Mouse (Mus musculus) adrenal gland, postnatal 4 days (tissue): ENCODE data around the gene Tex29. TPM values are rescaled to one million over a fixed set of nuclear protein-coding genes. Genes with fewer than 3 reads are reported as not detected.

Experiments
- DNase-seq, 2 experiments: peaks; one replicate each; pipeline ENCODE4 v3.0.0; 2021 to 2022; ENCODE audit warnings: low spot score in 2 of 2, mixed read lengths in 2 of 2
- long read RNA-seq, 2 experiments: library from polyadenylated mRNA; stranded (forward); transcript quantifications; one replicate each; pipeline ENCODE4 v2.0.0; 2021
- total RNA-seq, 2 experiments: library from RNA; stranded (reverse); gene quantifications; 2 replicates each; pipeline ENCODE4 v1.2.3; 2021

Tex29 gene
- not detected for total RNA-seq
- long read RNA-seq, experiment 1 = 0 reads
- long read RNA-seq, experiment 2 = 0 reads

GRCm38 (mm10) chr8:11840174-11840573 lies at the start of gene Tex29:
TSS of gene Tex29 (plus strand) at chr8:11840474.
- no peak for DNase-seq

- DNase-seq = no peak
Observed at GRCm38 (mm10) chr8:11794956-11795355, 45.3 kb upstream of the Tex29 start.

DNA sequence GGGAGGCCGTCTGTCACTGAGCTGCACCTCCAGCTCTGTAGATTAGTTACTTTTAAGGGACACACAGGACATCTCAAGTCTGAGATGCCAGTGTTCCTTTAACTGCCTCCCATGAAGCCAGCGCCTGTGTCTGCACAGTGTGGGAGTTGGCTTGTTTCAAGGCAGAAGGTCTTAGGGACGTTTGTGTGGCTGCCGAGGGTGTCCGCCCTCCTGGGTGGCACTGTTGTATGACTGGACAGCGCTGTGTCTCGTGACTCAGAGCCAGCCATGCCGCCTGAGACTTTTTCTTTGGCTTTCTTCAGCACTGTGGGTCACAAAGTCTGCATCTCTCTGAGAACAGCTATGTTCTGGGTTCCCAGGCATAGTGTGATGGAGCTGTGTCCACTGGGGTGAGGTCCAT lies 43.1 kb upstream of the Tex29 start:
- DNase-seq = no peak

- no peak for DNase-seq
Observed at GRCm38 (mm10) chr8:11797729-11798479, 42.4 kb upstream of the Tex29 start.

- DNase-seq = no peak
Observed at GRCm38 (mm10) chr8:11798480-11798867, 41.8 kb upstream of the Tex29 start.

GRCm38 (mm10) chr8:11799098-11799497 lies 41.2 kb upstream of the Tex29 start:
- no peak for DNase-seq

DNA sequence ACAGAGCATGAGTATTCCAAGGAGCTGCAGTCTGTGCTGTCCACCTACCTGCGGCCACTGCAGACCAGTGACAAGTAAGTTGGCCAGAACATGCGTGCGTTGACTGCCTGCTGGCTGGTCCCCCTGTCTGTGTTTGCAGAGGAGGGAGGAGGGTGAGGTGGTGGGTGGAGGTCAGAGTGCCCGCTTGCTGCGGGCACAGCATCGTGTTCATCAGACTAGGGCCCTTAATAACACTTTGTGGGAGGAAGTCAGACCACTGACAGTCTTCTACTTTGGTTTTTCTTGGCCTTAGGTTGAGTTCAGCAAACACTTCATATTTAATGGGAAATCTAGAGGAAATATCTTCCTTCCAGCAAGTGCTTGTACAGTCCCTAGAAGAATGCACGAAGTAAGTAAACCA lies 39.8 kb upstream of the Tex29 start:
- no peak for DNase-seq

GRCm38 (mm10) chr8:11801571-11801970 lies 38.7 kb upstream of the Tex29 start:
- DNase-seq = no peak

DNA sequence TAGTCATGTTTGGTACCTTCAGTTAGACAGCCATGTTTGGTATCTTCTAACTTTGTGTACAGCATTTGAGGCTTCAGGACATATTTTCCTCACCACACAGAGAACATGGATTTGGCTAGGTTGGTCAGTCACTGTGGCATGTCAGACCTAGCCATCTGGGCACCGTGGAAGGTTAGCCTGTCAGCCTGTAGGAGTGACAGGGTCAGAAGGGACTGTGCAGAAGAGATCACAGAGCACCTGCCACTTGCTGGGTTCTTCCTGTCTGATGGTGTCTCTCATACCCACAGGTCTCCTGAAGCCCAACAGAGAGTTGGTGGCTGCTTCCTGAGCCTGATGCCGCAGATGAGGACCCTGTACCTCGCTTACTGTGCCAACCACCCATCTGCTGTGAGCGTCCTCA lies 35.4 kb upstream of the Tex29 start:
- no peak for DNase-seq

DNA sequence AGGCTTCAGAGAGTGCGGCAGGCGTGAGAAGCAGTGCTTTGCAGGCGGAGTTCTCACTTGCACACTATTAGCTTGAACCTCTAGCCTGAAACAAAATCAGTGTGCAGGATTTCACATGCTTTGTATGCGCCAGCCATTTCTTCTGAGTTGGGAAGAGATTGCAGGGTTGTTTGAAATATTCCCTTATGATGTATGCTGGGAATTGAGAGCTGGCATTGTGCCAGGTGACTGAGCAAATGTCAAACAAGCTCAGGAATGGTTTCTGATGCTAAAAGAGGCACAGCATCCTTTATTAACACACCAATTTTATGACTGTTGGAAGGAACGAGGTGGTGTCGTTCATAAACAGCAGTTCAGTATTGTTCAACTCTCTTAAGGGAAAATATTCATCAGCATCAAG lies 34.0 kb upstream of the Tex29 start:
- DNase-seq = no peak

DNA sequence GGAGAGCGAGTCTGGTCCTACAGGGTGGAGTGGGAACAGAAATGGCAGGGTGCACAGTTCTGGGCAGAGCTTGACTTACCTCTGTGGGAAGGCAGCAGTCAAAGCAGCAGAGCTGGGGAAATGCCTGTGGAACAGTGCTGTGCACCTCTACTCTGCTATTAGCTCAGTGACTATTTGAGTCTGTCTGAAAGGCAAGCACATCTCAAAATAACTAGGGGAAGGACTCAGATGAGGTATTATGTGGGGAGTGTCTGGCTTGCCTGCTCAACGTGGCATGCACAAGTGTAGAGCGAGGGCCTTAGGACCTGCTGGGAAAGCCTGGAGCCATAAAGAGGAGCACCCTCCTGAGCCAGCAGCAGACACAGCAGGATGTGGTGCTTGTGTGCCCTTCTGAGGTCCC lies 32.9 kb upstream of the Tex29 start:
- DNase-seq = no peak

GRCm38 (mm10) chr8:11808047-11808446 lies 32.2 kb upstream of the Tex29 start:
- no peak for DNase-seq

DNA sequence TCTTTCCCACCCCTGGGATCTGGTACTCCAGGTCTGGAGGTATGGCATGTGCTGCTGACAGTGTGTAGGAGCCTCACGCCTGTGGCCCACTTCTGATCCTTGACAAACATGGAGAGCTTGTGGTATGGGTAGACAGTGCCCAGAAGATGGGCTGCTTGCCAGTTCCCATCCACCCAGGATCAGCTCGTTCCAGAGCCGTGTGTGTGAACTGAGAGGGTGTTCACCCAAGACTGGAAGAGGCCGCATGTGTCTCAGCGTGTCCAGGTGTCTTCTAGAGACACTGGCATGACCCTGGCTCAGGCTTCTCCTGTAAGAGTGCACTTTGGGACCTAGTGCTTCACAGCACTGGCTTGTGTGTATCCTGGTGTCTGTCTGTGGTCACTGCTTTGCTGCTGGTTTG lies 29.8 kb upstream of the Tex29 start:
- DNase-seq = no peak

DNA sequence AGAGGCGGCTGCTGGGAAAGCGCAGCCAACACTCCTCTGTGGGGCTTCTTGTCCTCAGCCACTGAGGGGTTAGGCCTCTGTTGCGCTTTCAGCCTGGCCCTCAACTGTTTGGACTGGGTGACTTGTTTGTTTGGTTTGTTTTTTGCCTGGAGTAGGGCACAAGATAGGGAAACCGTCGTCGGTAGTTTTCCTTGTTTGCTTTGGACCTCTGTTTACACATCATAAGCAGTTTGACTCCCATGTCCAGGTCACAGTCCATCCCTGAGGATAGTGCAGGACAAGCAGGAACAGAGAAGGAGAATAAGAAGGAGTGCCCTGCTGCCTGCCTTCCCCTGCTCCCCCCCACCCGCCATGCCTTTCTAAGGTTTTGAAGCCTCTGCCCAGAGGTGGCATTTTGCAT lies 26.5 kb upstream of the Tex29 start:
- DNase-seq = no peak

DNA sequence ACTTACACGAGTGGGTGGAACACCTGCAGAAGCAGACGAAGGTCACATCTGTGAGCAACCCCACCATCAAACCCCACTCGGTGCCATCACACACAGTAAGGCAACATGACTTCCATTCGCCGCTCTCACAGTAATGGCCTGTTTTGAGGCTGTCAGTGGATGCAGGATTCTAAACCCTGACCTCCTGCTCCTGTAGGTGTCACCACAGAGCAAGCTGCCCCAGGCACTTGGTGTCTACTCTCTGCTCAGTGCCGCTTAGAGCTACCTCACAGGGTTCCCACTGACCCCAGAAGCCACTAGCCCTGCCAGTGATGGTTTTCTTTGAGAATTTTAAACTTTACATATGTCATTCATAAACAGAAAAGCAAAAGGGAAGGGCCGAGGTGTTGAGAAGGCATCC lies 25.1 kb upstream of the Tex29 start:
- DNase-seq = no peak

GRCm38 (mm10) chr8:11820136-11820535 lies 20.1 kb upstream of the Tex29 start:
- no peak for DNase-seq

DNA sequence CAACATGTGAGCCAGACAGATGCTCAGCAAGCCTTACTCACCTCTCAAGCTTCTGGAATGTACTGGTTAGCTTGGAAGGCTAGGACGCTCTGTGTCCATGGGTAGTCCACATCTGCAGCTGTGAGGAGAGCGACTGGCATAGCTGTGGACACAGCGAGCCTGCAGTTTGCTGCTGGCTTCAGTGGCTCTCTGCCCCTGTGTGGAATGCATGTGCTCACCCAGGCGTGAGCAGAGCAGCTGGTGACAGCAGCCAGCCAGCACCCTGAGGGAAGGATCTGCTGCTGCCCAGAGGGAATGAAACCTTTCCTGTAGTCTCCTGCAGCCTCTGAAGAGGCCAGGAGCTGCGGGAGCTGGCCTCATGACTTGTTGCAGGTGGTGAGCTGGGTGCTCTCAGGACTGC lies 19.7 kb upstream of the Tex29 start:
- no peak for DNase-seq

- no peak for DNase-seq
Observed at GRCm38 (mm10) chr8:11821451-11822206, 18.6 kb upstream of the Tex29 start.

DNA sequence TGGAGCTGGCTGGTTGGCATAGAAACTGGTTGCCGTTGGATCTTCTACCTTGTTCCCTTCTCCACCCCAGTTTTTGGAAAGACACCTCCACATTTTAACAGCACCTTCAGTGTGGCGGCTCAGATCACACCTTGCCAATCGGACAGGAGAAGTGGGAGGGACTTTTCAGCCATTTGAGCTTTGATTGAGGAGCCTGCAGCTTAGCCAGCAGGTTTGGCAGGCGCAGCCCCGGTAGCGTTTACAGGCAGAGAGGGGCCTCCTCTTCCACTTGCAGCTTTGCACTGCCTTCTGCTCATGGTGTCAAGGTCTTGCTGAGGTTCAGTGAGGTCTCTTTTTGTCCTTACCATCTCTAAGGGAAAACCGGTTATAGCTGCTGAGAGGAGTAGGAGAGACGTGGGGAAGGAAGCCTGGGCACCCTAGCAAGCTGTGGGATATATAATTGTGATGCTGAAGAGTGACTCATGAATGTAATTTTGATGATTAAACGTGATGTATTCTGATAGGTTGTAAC lies 17.7 kb upstream of the Tex29 start:
- DNase-seq = no peak

- no peak for DNase-seq
Observed at GRCm38 (mm10) chr8:11825756-11826155, 14.5 kb upstream of the Tex29 start.

GRCm38 (mm10) chr8:11827312-11827711 lies 13.0 kb upstream of the Tex29 start:
- no peak for DNase-seq

DNA sequence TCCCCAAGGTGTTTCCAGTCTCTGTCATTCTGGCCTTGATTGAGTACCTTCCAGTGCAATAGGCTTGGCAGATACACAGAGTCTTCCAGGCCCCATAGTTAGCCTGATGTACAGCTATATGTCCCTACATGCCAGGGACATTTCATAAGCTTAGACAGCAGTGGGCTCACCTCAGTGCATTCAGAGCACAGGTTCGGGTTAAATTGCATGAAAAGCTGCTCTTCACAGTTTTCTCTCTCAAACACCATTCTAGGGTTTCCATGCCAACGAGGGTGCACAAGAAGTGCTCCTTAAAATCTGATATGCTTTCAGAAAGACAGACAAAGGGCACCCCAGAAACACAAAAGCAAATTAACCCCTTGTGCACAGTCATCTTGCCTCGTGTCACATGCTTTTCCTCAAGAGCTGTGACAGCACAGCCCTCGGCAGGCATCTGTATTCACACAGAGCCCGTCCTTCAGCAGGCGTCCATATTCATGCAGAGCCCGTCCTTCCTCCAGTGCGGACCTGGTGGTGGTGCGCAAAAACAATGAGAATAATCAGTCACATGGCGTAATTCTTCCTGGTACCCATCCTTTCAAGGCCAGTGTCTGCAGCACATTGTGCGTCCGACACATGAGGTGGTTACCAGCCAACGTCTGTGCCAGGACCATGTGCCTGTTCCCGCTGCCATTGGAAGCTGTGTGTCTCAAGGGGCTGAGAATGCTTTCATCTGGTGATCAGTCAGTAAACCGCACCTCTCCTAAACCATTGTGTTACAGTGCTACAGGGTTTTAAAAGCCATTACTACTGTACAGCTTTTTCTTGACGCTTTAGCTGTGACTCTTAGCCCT lies 9.8 kb upstream of the Tex29 start:
- DNase-seq = no peak
